Mouse (Mus musculus): ENCODE data around the gene Gm6370.
"Not testable (repeated sequence)": the region's sequence is repeated elsewhere in the genome, so short reads cannot be mapped to it uniquely, and the experiment has no call there.

DNA sequence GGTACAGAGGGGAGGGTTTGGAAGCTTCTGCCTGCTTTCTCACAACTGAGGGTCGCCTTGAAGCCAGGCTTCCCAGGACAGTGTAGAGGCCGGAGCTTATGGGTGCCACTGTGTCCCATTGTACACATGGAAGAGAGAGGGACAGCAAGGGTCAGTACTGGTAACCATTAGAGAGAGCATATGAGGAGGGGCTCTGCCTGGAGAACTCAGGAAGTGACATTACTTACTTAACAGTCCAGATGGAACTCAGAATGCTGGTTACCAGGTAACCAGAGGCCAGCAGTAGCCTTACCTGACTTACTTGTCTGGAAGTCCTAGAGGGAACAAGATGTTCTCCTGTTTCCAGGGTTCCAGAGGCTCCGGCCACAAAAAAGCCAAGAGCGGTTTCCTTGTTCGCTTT, at the start of gene Gm6370:
- TF ChIP-seq CTCF (conservative IDR thresholded peaks at IDR 0.05 in 1 of 2, IDR thresholded peaks at IDR 0.05 in 1 of 2; ENCODE audit: low read depth in 2 of 2, low read length in 2 of 2); TBP (conservative IDR thresholded peaks at IDR 0.05; ENCODE audit: low read depth, low read length): not testable (repeated sequence)

Measured in CH12.LX (cell line).